Mouse (Mus musculus) skeletal muscle tissue, adult 2 months (tissue): ENCODE results near the gene Cuedc1.

Experiments used
- DNase-seq: peaks from one replicate; pipeline ENCODE4 v3.0.0-alpha.2; 2012; ENCODE audit warnings: low read depth, low spot score

The Cuedc1 gene

DNA sequence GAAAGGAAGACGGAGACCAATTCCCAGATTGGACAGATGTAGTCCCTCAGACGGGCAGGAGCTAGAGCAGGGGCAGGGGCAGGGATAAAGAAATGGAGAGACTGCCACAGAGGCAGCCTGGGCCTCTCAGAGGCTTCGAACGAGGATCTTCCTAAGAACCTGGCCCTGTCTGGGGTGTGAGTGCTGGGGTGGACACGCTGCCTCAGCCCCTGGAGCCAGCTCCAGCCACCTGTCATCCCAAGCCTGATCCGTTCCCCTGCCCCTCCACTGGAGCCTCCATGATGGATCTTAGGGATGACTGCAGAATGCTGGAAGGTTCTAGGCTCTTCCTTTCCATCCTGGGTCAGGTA, 20.2 kb downstream of the Cuedc1 start:
- DNase-seq, result no peak

DNA sequence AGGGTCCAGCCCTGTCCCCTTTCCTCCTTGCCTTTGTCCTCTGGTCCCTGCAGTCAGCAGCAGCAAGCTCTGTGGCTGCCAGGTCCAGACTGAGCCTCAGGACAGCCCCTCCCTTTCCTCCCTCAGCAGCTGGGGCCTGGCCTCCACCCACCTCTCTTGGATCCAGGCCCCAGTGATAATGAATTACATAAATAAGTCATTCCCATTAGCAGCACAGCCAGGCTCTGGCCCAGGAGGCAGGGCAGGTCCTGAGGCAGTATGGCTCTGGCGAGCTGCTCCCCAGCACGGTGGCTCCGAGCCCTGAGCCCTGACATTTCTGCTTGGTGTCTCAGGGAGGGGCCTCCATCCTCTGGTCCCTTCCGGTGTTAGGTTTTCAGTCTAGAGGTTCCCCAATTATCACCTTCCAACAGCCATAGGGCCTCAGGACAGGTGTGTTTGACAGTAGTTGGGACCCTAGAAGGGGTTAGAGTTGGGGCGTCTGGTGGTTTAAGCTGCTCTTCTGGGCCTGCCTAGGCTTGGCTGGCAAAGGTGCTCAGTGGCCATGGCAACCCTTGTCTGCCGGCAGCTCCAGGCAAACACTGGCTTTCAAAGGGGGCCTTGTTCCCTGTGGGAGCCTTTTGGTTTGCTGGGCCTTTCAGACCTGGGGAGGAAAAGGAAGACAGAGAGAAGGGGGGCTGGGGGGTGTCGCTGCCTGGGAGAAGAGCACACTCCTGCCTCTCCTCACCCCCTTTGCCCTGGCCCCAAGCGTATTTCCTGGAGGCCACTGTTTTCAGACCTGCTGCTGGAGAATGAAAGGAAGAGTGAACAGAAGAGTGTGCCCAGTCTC, 21.2 kb downstream of the Cuedc1 start:
- DNase-seq, result peak; percentile 97

DNA sequence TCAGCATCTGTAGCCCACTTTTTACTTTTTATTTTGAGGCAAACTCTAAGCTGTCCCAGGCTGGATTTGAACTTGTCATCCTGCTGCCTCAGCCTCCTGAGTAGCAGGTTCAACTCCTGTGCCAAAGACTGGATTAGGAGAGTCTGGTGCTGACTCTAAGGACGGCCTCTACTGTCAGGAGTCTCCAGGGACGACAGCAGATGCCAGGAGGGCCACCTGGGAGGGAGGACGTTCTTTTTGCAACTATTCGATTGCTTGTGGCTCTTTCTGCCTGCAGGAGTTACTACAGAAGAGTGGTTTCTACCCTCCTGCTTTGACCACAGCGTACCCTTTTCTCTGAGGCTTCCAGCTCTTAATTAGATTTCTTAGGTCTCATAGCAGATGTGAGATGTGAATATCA, 24.7 kb downstream of the Cuedc1 start:
- DNase-seq, result no peak

DNA sequence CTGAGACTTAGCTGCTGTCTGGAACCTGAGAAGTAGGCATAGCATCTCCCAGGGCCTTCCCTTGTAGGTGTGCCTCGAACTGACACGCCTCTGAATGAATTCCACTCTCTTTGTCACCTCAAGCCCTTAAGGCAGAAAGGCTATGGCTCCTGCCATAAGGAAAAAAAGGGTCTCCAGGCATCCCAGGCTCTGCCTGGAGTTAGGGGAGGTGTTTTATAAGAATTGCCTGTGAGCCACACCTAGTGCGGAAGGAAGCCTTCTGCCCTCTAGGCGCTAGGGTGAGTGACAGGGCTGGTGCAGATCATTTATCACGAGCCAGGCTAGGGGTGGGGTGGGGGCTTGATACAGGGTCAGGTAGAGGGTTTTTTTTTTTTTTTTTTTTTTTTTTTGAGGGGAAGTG, 25.2 kb downstream of the Cuedc1 start:
- no peak for DNase-seq

DNA sequence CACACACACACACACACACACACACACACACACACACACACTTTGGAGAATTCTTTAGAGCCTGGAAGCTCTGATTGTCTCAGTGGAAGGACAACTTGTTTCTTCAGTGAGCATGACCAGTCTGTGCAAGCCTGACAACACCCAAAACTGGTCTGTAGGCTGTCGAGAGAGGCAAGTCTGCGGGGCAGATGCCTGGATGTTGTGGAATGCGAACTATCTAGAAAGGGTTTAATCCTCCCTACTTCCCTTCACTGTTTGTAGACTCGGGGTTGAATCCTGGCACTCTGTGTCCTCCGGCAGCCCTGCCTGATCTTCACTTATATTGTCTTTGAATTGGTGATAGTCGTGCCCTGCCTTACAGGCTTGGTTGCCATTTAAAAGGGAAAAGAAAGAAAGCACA, 25.9 kb downstream of the Cuedc1 start:
- no peak for DNase-seq

DNA sequence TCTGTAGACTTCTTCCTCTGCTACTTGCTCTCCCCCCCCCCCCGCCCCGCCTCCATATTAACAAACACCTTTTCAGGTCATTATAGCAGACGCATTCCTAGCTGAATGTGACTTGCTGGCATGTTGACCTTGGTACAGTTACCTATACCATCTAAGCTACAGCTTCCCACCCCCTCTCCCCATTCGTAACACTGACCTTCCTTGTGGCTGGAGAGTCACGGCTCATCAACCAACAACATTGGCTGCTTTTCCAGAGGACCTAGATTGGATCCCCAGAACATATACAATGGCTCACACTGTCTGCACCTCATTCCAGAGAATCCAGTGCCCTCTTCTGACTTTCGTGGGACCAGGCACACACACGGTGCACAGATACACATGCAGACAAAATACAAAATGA, 27.6 kb downstream of the Cuedc1 start:
- no peak for DNase-seq

DNA sequence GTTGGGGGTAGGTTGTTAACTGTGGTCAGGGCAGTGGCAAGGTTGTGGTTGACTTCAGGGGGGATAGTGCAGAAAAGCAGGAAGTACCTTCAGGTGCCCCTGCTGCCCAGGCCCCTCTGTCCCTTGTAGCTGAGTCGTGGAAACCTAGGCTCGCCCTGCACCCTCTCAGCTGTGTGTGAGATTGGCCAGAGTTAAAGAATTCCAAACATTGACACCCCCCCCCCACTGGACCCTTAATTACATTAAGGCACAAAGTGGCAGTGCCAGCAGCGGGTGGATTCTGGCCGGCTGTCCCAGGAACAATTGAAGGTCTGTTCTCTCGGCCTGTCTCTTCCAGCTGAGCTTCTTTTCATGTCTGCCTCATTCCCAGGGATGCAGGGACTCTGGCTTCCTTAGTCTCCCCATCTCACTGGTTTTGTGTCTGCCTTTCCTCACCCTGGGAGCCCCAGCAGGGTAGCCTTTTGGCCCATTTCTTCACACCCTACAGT, 28.5 kb downstream of the Cuedc1 start:
- no peak for DNase-seq

DNA sequence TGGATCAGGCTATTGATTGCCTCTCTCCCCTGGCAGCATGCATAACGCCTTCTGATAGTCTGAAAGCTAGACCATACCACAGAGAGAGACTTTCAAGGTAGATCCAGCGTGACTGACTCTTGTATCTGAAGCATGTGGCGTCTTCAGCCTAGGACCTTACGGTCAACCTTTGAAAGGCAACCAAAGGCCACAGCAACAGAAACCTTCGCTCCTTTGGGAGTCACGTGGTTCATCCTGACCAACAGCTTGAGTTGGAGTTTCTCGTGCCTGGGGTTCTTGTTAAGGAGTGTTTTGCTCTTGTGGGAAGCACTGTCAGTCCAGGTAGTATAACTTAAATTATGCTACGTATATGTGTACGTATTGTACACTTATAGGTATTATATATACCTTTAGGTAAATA, 30.6 kb downstream of the Cuedc1 start:
- no peak for DNase-seq

DNA sequence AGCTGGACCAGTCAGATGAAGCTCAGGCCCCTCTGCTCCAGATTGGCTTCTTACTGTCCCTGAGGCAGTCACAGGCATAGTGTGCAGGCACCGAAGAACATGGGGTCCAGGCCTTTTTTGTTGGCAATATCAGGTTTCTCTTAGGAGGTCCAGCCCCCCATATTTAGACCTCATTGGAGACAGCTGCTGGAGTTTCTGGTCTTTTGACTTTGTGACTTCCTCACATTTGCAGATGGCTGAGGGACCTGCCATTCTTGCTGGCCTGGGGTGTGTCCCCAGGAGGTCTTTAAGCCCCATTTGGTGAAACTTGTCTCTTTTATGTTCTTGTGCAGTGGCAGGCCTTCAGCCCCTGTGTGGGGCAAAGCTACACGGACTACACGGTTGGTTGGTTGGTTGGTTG, 31.4 kb downstream of the Cuedc1 start:
- DNase-seq, result no peak

DNA sequence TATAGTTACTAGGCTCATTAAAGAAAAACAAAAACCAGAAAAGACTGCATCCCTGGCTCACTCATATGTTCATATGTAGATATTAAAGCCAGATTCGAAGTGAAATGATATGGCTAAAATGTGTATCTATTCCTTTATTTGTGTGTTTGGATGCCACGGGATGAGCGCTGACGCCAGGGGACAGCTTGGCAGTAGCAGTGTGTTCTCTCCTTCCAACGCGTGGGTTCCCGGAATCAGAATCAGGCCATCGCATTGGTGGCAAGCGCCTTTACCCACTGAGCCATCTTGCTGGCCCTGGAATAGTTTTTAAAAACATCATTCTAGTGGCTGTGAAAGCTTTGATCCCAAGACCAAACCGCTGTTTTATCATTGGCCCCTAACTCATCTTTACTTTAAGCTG, 32.1 kb downstream of the Cuedc1 start:
- DNase-seq, result peak; percentile 80

DNA sequence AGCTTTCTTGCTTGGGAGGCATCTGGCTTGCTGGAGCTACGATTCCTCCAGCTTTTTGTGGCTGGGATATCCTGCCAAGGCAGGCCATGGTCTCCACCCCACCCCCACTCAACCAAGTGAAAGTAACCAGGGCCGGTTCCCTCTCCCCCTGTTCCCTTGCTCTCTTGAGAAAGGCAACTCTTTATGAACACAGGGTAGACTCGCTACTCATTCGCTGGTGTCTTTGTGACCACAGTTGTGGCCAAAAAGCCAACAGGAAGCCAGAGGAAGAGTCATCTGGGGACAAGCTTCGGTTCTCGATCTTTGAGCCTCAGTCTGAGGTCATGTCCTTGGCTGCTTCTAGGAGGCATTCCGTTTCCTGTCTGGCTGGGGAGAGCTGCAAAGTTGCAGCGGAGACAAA, 34.0 kb downstream of the Cuedc1 start:
- DNase-seq, result peak; percentile 93

DNA sequence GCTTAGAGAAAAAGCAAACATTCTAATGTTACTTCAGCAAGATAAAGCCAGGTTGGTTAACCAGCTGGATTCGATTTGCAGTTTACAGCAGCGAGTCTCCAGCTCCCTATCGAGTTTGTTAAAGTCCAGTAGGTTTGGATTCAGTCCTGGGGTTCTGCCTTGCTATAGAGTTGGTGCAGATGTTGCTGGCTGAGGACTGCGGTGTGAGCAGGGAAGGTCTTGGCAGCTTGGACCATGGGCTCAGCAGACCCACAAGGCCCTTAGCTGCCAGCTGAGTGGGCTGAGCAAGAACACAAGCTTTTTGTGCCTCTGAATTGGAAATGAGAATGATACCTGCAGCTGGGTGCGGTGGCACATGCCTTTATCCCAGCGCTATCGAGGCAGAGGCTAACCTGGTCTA, 37.4 kb downstream of the Cuedc1 start:
- DNase-seq, result no peak

DNA sequence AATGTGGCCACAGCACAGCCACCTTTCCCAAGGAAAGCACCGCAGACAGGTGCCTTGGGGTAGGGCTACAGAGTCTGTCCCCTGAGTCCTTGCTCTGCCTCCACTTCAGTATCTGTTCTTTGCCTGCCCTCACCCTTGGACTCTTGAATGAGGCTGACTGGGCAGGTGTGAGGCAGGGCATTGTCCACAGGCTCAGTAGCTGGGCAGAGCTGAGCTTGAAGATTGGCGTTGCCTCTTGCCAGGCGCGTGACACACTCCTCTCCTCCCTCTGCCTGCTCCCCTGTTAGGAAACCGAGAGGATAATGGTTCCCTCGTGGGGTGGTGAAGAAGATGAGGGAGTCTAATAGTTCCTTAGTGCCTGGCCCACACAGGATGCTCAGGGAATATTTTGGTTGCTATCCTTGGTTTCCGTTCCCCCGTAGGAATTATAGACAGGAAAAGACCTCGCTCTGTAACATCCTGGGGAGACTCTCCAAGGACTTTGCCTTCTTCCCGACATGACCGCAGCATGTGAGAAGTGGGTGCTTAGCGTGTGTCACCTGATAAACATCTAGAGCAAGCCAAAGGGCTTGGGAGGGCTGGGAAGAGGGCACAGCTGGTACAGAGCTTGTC, 40.1 kb downstream of the Cuedc1 start:
- DNase-seq, result no peak

DNA sequence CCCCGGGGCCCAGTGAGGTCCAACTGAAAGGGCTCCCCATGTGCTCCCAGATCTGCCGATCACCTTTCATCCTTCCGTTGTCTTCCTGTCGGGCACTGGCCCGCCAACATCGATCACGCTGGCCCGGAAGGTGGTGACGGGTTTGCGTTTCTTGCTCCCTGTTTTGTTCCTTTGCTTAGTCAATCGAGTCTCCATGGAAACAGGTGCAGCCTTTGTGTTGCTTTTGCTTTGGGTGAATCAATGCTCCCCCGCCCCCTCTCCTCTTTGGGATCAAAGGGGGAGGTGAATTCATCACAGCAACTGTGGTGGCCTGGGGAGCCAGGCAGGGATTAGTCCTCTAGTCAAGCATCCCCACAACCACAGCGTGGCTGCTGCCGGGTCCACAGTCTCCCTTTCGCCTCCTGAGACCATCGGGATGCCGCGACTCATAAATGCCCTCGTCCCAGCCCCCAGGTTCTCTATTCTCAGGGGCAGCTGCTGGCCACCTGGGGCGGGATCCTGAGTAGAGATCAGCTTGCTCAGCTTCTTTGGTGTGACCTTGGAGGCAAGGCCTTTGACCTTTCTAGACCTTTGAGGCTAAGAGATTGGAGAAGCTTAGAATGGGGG, 41.5 kb downstream of the Cuedc1 start:
- DNase-seq, result no peak

DNA sequence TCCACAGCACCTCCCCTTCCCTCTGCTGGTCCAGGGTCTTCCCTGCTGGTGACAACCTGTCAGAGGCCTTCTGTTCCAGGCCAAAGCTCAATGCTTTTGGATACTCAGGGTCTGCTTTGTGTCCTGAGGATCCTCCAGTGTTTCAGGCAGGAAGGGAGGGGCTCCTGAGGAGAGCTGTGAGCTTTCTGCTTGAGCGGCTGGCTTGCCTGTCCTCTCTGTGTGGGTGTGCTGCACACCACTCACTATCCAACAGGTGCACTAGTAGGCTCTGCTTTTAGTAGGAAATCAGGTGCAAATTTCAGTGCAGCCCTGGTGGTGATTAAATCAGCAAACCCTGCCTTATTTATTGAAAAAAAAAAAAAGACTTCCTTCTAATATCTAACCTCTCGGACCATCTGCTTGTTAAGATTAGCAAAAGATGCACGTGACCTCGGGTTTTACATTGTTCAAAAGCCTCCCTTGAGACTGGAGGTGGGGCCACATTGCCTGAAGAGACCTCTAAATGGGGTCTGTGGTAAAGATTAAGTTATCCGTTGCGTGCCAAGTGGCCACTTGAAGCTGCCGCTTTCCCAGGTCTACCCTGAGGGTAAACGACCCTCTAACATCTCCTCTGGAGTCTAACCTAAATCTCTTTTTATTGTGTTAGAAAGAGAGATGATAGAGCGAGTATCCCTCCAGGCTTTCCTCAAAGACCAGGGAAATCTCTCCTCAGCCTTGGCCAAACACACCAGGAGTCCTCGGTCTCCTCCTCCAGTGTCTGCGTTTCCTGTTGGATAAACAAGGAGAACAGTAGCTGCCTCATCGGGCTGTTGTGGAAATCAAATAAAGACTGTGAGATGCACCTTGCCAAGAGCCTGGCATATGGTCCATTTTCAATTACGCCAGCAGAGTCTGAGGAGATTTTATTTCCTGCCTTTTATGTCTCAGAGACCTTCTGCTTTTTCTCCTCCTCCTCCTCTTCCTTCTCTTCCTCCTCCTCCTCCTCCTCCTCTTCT, 42.5 kb downstream of the Cuedc1 start:
- no peak for DNase-seq

DNA sequence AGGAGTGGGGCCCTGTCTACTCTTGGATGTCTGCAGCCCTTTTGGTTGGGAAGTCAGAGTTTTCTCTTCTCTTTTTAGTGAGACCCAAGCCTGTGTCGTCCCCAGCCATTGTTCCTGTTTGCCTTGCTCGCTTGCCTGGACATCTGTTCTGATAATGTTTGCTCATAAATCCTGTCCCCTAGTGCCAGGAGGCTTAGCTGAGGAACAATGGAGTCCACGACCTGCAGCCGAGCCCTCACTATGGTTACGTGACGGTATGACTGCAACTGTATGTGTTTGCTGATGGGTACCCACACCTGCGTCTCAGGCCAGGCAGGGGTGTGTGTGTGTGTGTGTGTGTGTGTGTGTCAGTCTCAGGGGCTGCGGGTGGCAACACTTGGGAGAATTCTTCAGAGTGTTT, 44.5 kb downstream of the Cuedc1 start:
- DNase-seq, result no peak

DNA sequence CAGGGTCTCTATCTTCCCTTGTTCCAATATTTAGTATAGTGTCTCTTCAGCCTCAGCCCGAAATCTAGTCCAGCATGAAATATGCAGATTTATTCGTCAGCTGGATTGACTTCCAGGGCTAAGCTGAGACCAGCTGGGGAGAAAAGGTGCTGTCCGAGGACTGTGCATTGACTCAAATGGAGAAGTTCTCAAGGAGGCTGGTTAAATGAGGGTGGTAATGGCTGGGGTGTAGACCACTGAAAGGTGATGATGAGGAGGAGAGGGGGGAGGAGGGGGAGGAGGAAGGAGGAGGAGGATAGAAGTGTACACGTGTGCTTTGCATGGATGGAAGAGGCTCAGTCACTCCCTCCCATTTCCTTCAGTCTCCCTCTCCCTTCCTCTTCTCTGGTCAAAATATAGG, 46.2 kb downstream of the Cuedc1 start:
- no peak for DNase-seq

DNA sequence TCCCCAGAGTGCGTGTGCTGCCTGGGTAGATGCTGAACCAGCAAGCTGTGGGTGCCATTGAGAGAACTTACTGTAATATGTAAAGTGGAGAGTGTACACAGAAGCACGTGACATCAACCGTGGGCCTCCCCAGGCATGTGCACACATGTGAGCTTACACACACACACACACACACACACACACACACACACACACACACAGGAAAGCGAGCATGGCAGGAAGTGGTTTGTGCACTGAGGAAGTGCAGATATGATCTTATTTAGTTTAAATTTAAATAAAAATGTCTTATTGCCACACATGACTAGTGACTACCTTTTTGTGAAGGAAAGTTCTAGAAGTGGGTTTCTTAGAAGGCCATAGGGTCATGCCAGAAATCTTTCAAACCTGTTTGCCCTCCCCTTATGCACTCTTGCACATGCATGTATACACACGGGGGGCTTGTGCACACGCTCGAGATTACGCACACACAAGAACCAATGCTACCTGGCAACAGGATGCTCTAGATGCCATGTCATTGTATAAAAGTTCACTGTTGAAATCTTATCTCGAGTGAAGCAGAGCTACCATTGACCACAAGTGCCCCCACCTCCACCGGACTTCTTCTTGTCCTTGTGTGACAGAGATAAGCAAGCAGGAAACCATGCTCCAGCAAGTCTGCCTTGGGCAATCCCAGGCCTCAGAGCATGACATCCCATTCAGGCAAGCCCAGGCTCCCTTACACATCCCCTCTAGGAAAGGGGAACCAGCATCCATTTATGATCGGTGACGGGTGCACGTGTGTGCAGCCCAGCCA, 47.6 kb downstream of the Cuedc1 start:
- no peak for DNase-seq

DNA sequence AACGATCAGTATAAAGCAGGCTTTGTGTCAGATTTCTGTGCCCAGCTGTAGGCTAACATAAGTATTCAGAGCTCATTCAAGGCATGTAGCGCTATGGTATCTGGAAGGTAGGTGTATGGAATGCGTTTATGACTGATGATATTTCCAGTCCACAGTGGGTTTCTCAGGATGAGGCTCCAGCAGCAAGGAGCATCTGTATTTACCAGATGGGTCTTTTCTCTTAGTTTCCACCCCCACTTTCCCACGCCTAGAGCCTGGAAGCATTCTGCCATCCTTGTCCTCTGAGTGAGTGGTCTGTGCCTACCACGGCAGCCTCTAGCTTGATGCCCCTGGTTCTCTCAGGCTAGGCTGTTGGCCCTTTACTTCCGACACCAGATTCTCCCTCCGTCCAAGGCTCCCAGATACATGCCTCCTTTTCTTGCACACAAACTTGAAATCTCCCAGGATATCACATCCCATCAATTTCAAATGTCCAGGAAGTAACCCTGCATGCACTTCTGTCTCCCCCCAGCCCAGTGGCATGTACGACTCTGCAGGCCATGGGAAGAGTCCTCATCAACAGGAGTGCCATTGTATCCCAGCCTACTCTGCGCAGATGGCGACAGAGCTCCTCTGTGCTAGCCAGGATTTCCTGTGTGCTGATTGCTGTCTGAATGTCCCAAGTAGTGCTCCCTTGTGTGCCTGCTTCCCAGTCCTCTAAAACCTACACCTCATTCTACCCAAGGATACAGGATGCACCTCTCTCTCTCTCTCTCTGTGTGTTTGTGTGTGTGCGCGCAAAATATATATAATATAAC, 48.6 kb downstream of the Cuedc1 start:
- no peak for DNase-seq

DNA sequence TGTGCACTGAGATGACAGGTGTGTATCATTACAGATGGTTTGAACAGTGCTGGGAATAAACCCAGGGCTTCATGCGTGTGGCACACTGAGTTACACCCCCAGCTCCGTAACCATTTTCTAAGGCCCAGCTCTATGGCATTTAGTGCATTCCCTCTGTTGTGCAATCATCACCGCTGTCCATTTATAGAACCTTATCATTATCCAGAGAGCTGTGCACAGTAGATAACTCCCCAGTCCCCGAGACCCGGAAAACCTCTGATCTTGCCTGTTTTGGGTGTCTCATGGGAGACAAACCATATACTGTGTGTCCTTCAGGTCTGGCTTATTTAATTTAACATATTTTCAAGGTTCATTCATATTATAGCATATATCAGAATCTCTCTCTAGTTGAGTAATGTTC, 49.5 kb downstream of the Cuedc1 start:
- no peak for DNase-seq
